Mouse (Mus musculus): ENCODE measurements at regions not wholly inside any gene's neighbourhood (a gene's known extent, or its start where the extent isn't known, plus 50 kb on each side); places are given as distances from the start of the nearest gene placed in this dataset.

- no peak for DNase-seq
Observed at GRCm38 (mm10) chr6:91573487-91573886, 57.8 kb downstream of the Lsm3 start.

- DNase-seq = no peak
Observed at GRCm38 (mm10) chr6:91574414-91574813, 58.7 kb downstream of the Lsm3 start.

- peak; percentile 83 to 86 for DNase-seq
Observed at GRCm38 (mm10) chr6:91575662-91576364, 60.1 kb downstream of the Lsm3 start.

- DNase-seq = peak; percentile 76 to 79
Observed at GRCm38 (mm10) chr6:91576906-91577305, 61.2 kb downstream of the Lsm3 start.

- DNase-seq = no peak
Observed at GRCm38 (mm10) chr6:91579666-91580065, 63.9 kb downstream of the Lsm3 start.

- DNase-seq = no peak
Observed at GRCm38 (mm10) chr6:91580607-91581006, 64.9 kb downstream of the Lsm3 start.

- no peak for DNase-seq
Observed at GRCm38 (mm10) chr6:91582338-91582737, 66.6 kb downstream of the Lsm3 start.

GRCm38 (mm10) chr6:91583346-91583745, 67.6 kb downstream of the Lsm3 start:
- no peak for DNase-seq

GRCm38 (mm10) chr6:91585543-91585942, 69.8 kb downstream of the Lsm3 start:
- DNase-seq = no peak

- DNase-seq = no peak
Observed at GRCm38 (mm10) chr6:91589181-91589580, 73.5 kb downstream of the Lsm3 start.

- DNase-seq = no peak
Observed at GRCm38 (mm10) chr6:91590395-91590794, 74.7 kb downstream of the Lsm3 start.

- no peak for DNase-seq
Observed at GRCm38 (mm10) chr6:91590806-91591571, 75.3 kb downstream of the Lsm3 start.

- no peak for DNase-seq
Observed at GRCm38 (mm10) chr6:91592651-91593050, 76.9 kb downstream of the Lsm3 start.

- peak; percentile 63 to 76 for DNase-seq
Observed at GRCm38 (mm10) chr6:91598942-91599341, 83.2 kb downstream of the Lsm3 start.

- peak; percentile 40 to 53 for DNase-seq
Observed at GRCm38 (mm10) chr6:91600116-91600515, 83.7 kb upstream of the Slc6a6 start.

GRCm38 (mm10) chr6:91606634-91607215, 77.1 kb upstream of the Slc6a6 start:
- DNase-seq = peak in 1 of 2 experiments; percentile 17

GRCm38 (mm10) chr6:91607613-91608272, 76.1 kb upstream of the Slc6a6 start:
- no peak for DNase-seq

GRCm38 (mm10) chr6:91609671-91610070, 74.2 kb upstream of the Slc6a6 start:
- DNase-seq = peak in 1 of 2 experiments; percentile 33

GRCm38 (mm10) chr6:91615022-91615421, 68.8 kb upstream of the Slc6a6 start:
- no peak for DNase-seq

GRCm38 (mm10) chr6:91616541-91616940, 67.3 kb upstream of the Slc6a6 start:
- DNase-seq = peak; percentile 65

GRCm38 (mm10) chr6:91617031-91617596, 66.7 kb upstream of the Slc6a6 start:
- DNase-seq = peak; percentile 53 to 69

GRCm38 (mm10) chr6:91617685-91618084, 66.2 kb upstream of the Slc6a6 start:
- peak; percentile 12 for DNase-seq

- no peak for DNase-seq
Observed at GRCm38 (mm10) chr6:91619009-91619408, 64.8 kb upstream of the Slc6a6 start.
